Mouse (Mus musculus) heart, postnatal 14 days (tissue): ENCODE results near the gene Dhrs11. TPM values are rescaled to one million over a fixed set of nuclear protein-coding genes. Genes with fewer than 3 reads are reported as not detected.
A peak's percentile ranks its signal among the peaks of the same experiment; 100 is the strongest.
"Not testable (repeated sequence)": the region's sequence is repeated elsewhere in the genome, so short reads cannot be mapped to it uniquely, and the experiment has no call there.

ENCODE experiments used
- DNase-seq, 2 experiments: peaks; one replicate each; pipeline ENCODE4 v3.0.0; 2021 to 2022
- intact Hi-C: fragments of 180-260 bp; cut with DNase I; formaldehyde crosslinking; loops from one replicate; pipeline ENCODE4 v1.15.1; 2025
- long read RNA-seq, 2 experiments: library from polyadenylated mRNA; stranded (forward); transcript quantifications; one replicate each; pipeline ENCODE4 v2.0.0; 2021
- total RNA-seq, 2 experiments: library from RNA; stranded (reverse); gene quantifications; 2 replicates each; pipeline ENCODE4 v1.2.3; 2021

Dhrs11 gene
- 100 to 1,000 TPM; 114 to 125 TPM for total RNA-seq
- long read RNA-seq, experiment 1, transcript Dhrs11-201 (7 exons, 1,254 nt): major isoform, 166 of 225 reads
- long read RNA-seq, experiment 1, partial matches to known transcripts: 13 of 225 reads
- long read RNA-seq, experiment 1, other reads (novel, unspliced or antisense): 46 of 225 reads
- long read RNA-seq, experiment 2, transcript Dhrs11-201 (7 exons, 1,254 nt): major isoform, 133 of 169 reads
- long read RNA-seq, experiment 2, partial matches to known transcripts: 6 of 169 reads
- long read RNA-seq, experiment 2, other reads (novel, unspliced or antisense): 30 of 169 reads

- intact Hi-C loops: no loop called here
These were observed at the start of gene Dhrs11 for GRCm38 (mm10) chr11:84828516-84829399. Gene Dhrs11, minus strand, starts transcription at chr11:84828994.

GRCm38 (mm10) chr11:84876020-84876419 lies 47.2 kb upstream of the Dhrs11 start:
- intact Hi-C loops, DNase-seq: not testable (repeated sequence)

More at GRCm38 (mm10) chr11:84828516-84829399, at the start of gene Dhrs11:
- DNase-seq: peak; percentile 96 to 99

GRCm38 (mm10) chr11:84873042-84873833 lies 44.4 kb upstream of the Dhrs11 start:
- intact Hi-C loops: no loop called here

GRCm38 (mm10) chr11:84871548-84872069 lies 42.8 kb upstream of the Dhrs11 start:
- intact Hi-C loops: no loop called here
- no peak for DNase-seq

More at GRCm38 (mm10) chr11:84873042-84873833, 44.4 kb upstream of the Dhrs11 start:
- DNase-seq: no peak

GRCm38 (mm10) chr11:84871046-84871445 lies 42.3 kb upstream of the Dhrs11 start:
- intact Hi-C loops: no loop called here
- DNase-seq: no peak

GRCm38 (mm10) chr11:84870337-84871043 lies 41.7 kb upstream of the Dhrs11 start, which contains the start of gene Ggnbp2:
Gene Ggnbp2, minus strand, starts transcription at chr11:84870817.
- intact Hi-C loops: no loop called here
- DNase-seq: peak; percentile 94 to 95

- intact Hi-C loops: loop anchor here (5.0 kb wide), 1 partner anchor 37 kb away; no protein-coding TSS in a partner anchor
These were observed 40.9 kb upstream of the Dhrs11 start for GRCm38 (mm10) chr11:84869537-84870232.

GRCm38 (mm10) chr11:84868786-84869259 lies 40.0 kb upstream of the Dhrs11 start:
- intact Hi-C loops: loop anchor here (5.0 kb wide), 1 partner anchor 37 kb away; no protein-coding TSS in a partner anchor
- no peak for DNase-seq

More at GRCm38 (mm10) chr11:84869537-84870232, 40.9 kb upstream of the Dhrs11 start:
- DNase-seq: peak; percentile 92 to 95

- intact Hi-C loops: loop anchor here (5.0 kb wide), 1 partner anchor 35 kb away; no protein-coding TSS in a partner anchor
These were observed 38.8 kb upstream of the Dhrs11 start for GRCm38 (mm10) chr11:84867586-84867985.

GRCm38 (mm10) chr11:84865268-84865667 lies 36.5 kb upstream of the Dhrs11 start:
- intact Hi-C loops: loop anchor here (5.0 kb wide), 1 partner anchor 33 kb away; no protein-coding TSS in a partner anchor
- DNase-seq: no peak

More at GRCm38 (mm10) chr11:84867586-84867985, 38.8 kb upstream of the Dhrs11 start:
- no peak for DNase-seq

- no peak for DNase-seq
- intact Hi-C loops: no loop called here
These were observed 26.5 kb upstream of the Dhrs11 start for GRCm38 (mm10) chr11:84855285-84855684.

GRCm38 (mm10) chr11:84847475-84848090 lies 18.8 kb upstream of the Dhrs11 start:
- DNase-seq: no peak
- intact Hi-C loops: no loop called here

- no peak for DNase-seq
- intact Hi-C loops: no loop called here
These were observed 18.1 kb upstream of the Dhrs11 start for GRCm38 (mm10) chr11:84846741-84847474.

GRCm38 (mm10) chr11:84839330-84839729 lies 10.5 kb upstream of the Dhrs11 start:
- no peak for DNase-seq
- intact Hi-C loops: loop anchor here (2.0 kb wide), 1 partner anchor 19 kb away; no protein-coding TSS in a partner anchor

- DNase-seq, intact Hi-C loops: not testable (repeated sequence)
These were observed 701 bp upstream of the Dhrs11 start for GRCm38 (mm10) chr11:84829495-84829894.

GRCm38 (mm10) chr11:84827901-84828503 lies 792 bp downstream of the Dhrs11 start:
- intact Hi-C loops: no loop called here
- no peak for DNase-seq

GRCm38 (mm10) chr11:84827492-84827891 lies 1.3 kb downstream of the Dhrs11 start:
- intact Hi-C loops: no loop called here
- DNase-seq: no peak
